Comparison of ENCODE assay signal across 8 mouse cellular contexts in genomic region chr11:50236937-50237835, GRCm38 (mm10). TPM values are rescaled to one million over a fixed set of nuclear protein-coding genes. Genes with fewer than 3 reads are reported as not detected.
DNase-seq lines count a peak whose midpoint lies in the region; TF ChIP-seq lines count a peak whose summit lies in the region.

No protein-coding gene starts in this region.

- peak; percentile 46 for DNase-seq in adrenal gland, postnatal 10 days
- no peak for DNase-seq in adrenal gland, adult 18-20 months (ENCODE audit: low spot score in 2 of 2)
- DNase-seq in urinary bladder, postnatal 25 days (ENCODE audit: low spot score) = peak; percentile 38
- no peak for DNase-seq in urinary bladder, adult 18-20 months (ENCODE audit: low spot score in 2 of 2)
- peak; percentile 28 to 70 for DNase-seq in kidney, postnatal 25 days
- no peak for DNase-seq in layer of hippocampus, adult 8-10 months (ENCODE audit: low spot score in 2 of 2)
- DNase-seq in right cerebral cortex, adult 2 months (ENCODE audit: low spot score in 2 of 2) = no peak

- 3% methylated on average over 66 of the region's 66 CpGs for WGBS in small intestine, adult 2 months

- no peak for TF ChIP-seq CTCF in small intestine, adult 2 months (IDR thresholded peaks at IDR 0.05; ENCODE audit: extremely low read depth, insufficient read length, insufficient replicate concordance, low read depth, low read length)

- no peak overlapping the region for H3K27ac ChIP-seq in small intestine, adult 2 months (ENCODE audit: insufficient read depth, low read depth, low read length)

- peak overlapping the region; percentile 89 for H3K4me3 ChIP-seq in small intestine, adult 2 months (ENCODE audit: low read depth, low read length)

- H3K27me3 ChIP-seq in small intestine, adult 2 months (ENCODE audit: control insufficient read depth, insufficient read depth, low read length) = no peaks in the 10 kb centered on the region

- TF ChIP-seq POLR2A in small intestine, adult 2 months (IDR thresholded peaks at IDR 0.05; ENCODE audit: low read depth, low read length) = peak; percentile 64

- H3K36me3 ChIP-seq in small intestine, adult 2 months (ENCODE audit: control insufficient read depth, insufficient read depth, low read length) = peaks cover 29% of the 10 kb centered on the region

- H3K4me1 ChIP-seq in small intestine, adult 2 months (ENCODE audit: control insufficient read depth, insufficient read depth, insufficient read length, low read length) = peaks cover 15% of the 10 kb centered on the region

RNA-seq across cellular contexts. Expression of gene Ltc4s, which starts 1.2 kb away (rescaled TPM):
- total RNA-seq in adrenal gland, postnatal 10 days (2021) = 10 to 100 TPM; 10.1 to 12.6 TPM
- total RNA-seq in adrenal gland, adult 18-20 months (2021) = 10 to 100 TPM; 15.2 to 46.9 TPM
- polyA plus RNA-seq in small intestine, adult 2 months (2012; rRNA removed) = 44.3 and 51.3 TPM in 2 replicates
- 10 to 100 TPM in 2 of 4 experiments, 1 to 10 TPM in 2; 6.2 to 23.4 (median 10.7) TPM for total RNA-seq in layer of hippocampus, adult 8-10 months (2022)

RNA-seq across cellular contexts. Expression of gene Mgat4b, which starts 26.5 kb away (rescaled TPM):
- total RNA-seq in adrenal gland, postnatal 10 days (2021) = 100 to 1,000 TPM; 118 to 141 TPM
- total RNA-seq in adrenal gland, adult 18-20 months (2021) = 100 to 1,000 TPM in 1 of 2 experiments, 10 to 100 TPM in 1; 89.3 to 110 TPM
- 116 and 171 TPM in 2 replicates for polyA plus RNA-seq in small intestine, adult 2 months (2012; rRNA removed)
- 10 to 100 TPM; 73.7 to 78.1 (median 76.2) TPM for total RNA-seq in layer of hippocampus, adult 8-10 months (2022)

RNA-seq across cellular contexts. Expression of gene Sqstm1, which starts 26.6 kb away (rescaled TPM):
- total RNA-seq in adrenal gland, postnatal 10 days (2021) = 100 to 1,000 TPM; 321 to 332 TPM
- 100 to 1,000 TPM; 715 to 956 TPM for total RNA-seq in adrenal gland, adult 18-20 months (2021)
- 89.1 and 171 TPM in 2 replicates for polyA plus RNA-seq in small intestine, adult 2 months (2012; rRNA removed)
- total RNA-seq in layer of hippocampus, adult 8-10 months (2022) = 100 to 1,000 TPM; 473 to 497 (median 477) TPM

RNA-seq across cellular contexts. Expression of gene Maml1, which starts 54.9 kb away (rescaled TPM):
- total RNA-seq in adrenal gland, postnatal 10 days (2021) = 10 to 100 TPM; 24.4 to 25.2 TPM
- 10 to 100 TPM; 18.0 to 23.1 TPM for total RNA-seq in adrenal gland, adult 18-20 months (2021)
- 7.5 and 12.6 TPM in 2 replicates for polyA plus RNA-seq in small intestine, adult 2 months (2012; rRNA removed)
- 10 to 100 TPM; 10.6 to 12.0 (median 11.6) TPM for total RNA-seq in layer of hippocampus, adult 8-10 months (2022)

Comparison
In these comparisons a context has a peak if more than half of its experiments do, and no peak if none do; other contexts are left out.
1. DNase-seq: peak in adrenal gland, postnatal 10 days (single experiment), urinary bladder, postnatal 25 days (single experiment) and kidney, postnatal 25 days (2 of 2); none in adrenal gland, adult 18-20 months (0 of 2), urinary bladder, adult 18-20 months (0 of 2), layer of hippocampus, adult 8-10 months (0 of 2) and right cerebral cortex, adult 2 months (0 of 2).